Mouse (Mus musculus): ENCODE data around the gene Zfand5. TPM values are rescaled to one million over a fixed set of nuclear protein-coding genes. Genes with fewer than 3 reads are reported as not detected.
"Not testable (repeated sequence)": the region's sequence is repeated elsewhere in the genome, so short reads cannot be mapped to it uniquely, and the experiment has no call there.

The Zfand5 gene
- polyA plus RNA-seq, 1 experiment from 2014 or later, result 129 TPM

GRCm38 (mm10) chr19:21286421-21287097, 14.5 kb downstream of the Zfand5 start:
- ATAC-seq (ENCODE audit: insufficient number of reproducible peaks, insufficient read depth, low FRiP score, low read depth), result no peak
- no peak overlapping the region for H3K4me2 ChIP-seq (ENCODE audit: low read length)
- H3K27me3 ChIP-seq (ENCODE audit: control insufficient read depth, insufficient read depth, low read length), result no peaks in the 10 kb centered on the region
- WGBS, result 74% methylated on average over 3 of the region's 3 CpGs
- no peak overlapping the region for H3K9ac ChIP-seq (ENCODE audit: low read length)
- H3K9me3 ChIP-seq (ENCODE audit: control insufficient read depth, low read length), result peaks cover 10% of the 10 kb centered on the region; the same call in 1 of the 2 replicates
- no peaks in the 10 kb centered on the region; a peak in 1 of 4 replicates for H3K4me1 ChIP-seq (ENCODE audit: control insufficient read depth in 2 of 2, insufficient read depth in 2 of 2, low read length in 2 of 2)
- H3K27ac ChIP-seq (replicated peaks in 1 of 2; ENCODE audit: control insufficient read depth in 1 of 2, insufficient read depth in 1 of 2, low read depth in 2 of 2, low read length in 2 of 2), result no peak overlapping the region
- H3K4me3 ChIP-seq (ENCODE audit: control insufficient read depth in 1 of 2, insufficient read depth in 1 of 2, low read depth in 1 of 2, low read length in 2 of 2), result no peak overlapping the region
- peaks cover 30% of the 10 kb centered on the region for H3K36me3 ChIP-seq (ENCODE audit: control insufficient read depth, insufficient read depth, low read length)

- Histone ChIP-seq H3K4me2 (ENCODE audit: low read length) (no peak overlapping the region), H3K9me3 (ENCODE audit: control insufficient read depth, low read length) (no peaks in the 10 kb centered on the region), H3K4me3 (ENCODE audit: control insufficient read depth in 1 of 2, insufficient read depth in 1 of 2, low read depth in 1 of 2, low read length in 2 of 2) (no peak overlapping the region), H3K27me3 (ENCODE audit: control insufficient read depth, insufficient read depth, low read length) (no peaks in the 10 kb centered on the region), H3K27ac (replicated peaks in 1 of 2; ENCODE audit: control insufficient read depth in 1 of 2, insufficient read depth in 1 of 2, low read depth in 2 of 2, low read length in 2 of 2) (no peak overlapping the region), H3K4me1 (ENCODE audit: control insufficient read depth in 2 of 2, insufficient read depth in 2 of 2, low read length in 2 of 2) (peaks cover 0 to 7% of the 10 kb centered on the region in 2 experiments; a peak in 2 of 4 replicates), H3K9ac (ENCODE audit: low read length) (no peak overlapping the region), H3K36me3 (ENCODE audit: control insufficient read depth, insufficient read depth, low read length) (no peaks in the 10 kb centered on the region)
- WGBS, result 93% methylated on average over 4 of the region's 4 CpGs
- no peak for ATAC-seq (ENCODE audit: insufficient number of reproducible peaks, insufficient read depth, low FRiP score, low read depth)
Observed at GRCm38 (mm10) chr19:21297411-21297810, 25.3 kb downstream of the Zfand5 start.

GRCm38 (mm10) chr19:21301787-21302186, 29.7 kb downstream of the Zfand5 start:
- H3K4me3 ChIP-seq (ENCODE audit: control insufficient read depth in 1 of 2, insufficient read depth in 1 of 2, low read depth in 1 of 2, low read length in 2 of 2), result no peak overlapping the region
- H3K9ac ChIP-seq (ENCODE audit: low read length), result no peak overlapping the region
- ATAC-seq (ENCODE audit: insufficient number of reproducible peaks, insufficient read depth, low FRiP score, low read depth), result no peak
- peak overlapping the region; percentile 44 for H3K4me2 ChIP-seq (ENCODE audit: low read length)
- 17% methylated on average over 3 of the region's 3 CpGs for WGBS
- no peaks in the 10 kb centered on the region for H3K27me3 ChIP-seq (ENCODE audit: control insufficient read depth, insufficient read depth, low read length)
- no peaks in the 10 kb centered on the region for H3K36me3 ChIP-seq (ENCODE audit: control insufficient read depth, insufficient read depth, low read length)
- H3K4me1 ChIP-seq (ENCODE audit: control insufficient read depth in 2 of 2, insufficient read depth in 2 of 2, low read length in 2 of 2), result peaks cover 0 to 7% of the 10 kb centered on the region in 2 experiments; a peak in 2 of 4 replicates
- no peaks in the 10 kb centered on the region for H3K9me3 ChIP-seq (ENCODE audit: control insufficient read depth, low read length)
- no peak overlapping the region for H3K27ac ChIP-seq (replicated peaks in 1 of 2; ENCODE audit: control insufficient read depth in 1 of 2, insufficient read depth in 1 of 2, low read depth in 2 of 2, low read length in 2 of 2)

- Histone ChIP-seq H3K4me1 (ENCODE audit: control insufficient read depth in 2 of 2, insufficient read depth in 2 of 2, low read length in 2 of 2) (no peaks in the 10 kb centered on the region), H3K27me3 (ENCODE audit: control insufficient read depth, insufficient read depth, low read length) (no peaks in the 10 kb centered on the region), H3K4me2 (ENCODE audit: low read length) (no peak overlapping the region), H3K9me3 (ENCODE audit: control insufficient read depth, low read length) (no peaks in the 10 kb centered on the region), H3K4me3 (ENCODE audit: control insufficient read depth in 1 of 2, insufficient read depth in 1 of 2, low read depth in 1 of 2, low read length in 2 of 2) (no peak overlapping the region), H3K9ac (ENCODE audit: low read length) (no peak overlapping the region), H3K27ac (replicated peaks in 1 of 2; ENCODE audit: control insufficient read depth in 1 of 2, insufficient read depth in 1 of 2, low read depth in 2 of 2, low read length in 2 of 2) (no peak overlapping the region), H3K36me3 (ENCODE audit: control insufficient read depth, insufficient read depth, low read length) (no peaks in the 10 kb centered on the region)
- no peak for ATAC-seq (ENCODE audit: insufficient number of reproducible peaks, insufficient read depth, low FRiP score, low read depth)
- 82% methylated on average over 3 of the region's 3 CpGs for WGBS
Observed at GRCm38 (mm10) chr19:21307755-21308154, 35.7 kb downstream of the Zfand5 start.

DNA sequence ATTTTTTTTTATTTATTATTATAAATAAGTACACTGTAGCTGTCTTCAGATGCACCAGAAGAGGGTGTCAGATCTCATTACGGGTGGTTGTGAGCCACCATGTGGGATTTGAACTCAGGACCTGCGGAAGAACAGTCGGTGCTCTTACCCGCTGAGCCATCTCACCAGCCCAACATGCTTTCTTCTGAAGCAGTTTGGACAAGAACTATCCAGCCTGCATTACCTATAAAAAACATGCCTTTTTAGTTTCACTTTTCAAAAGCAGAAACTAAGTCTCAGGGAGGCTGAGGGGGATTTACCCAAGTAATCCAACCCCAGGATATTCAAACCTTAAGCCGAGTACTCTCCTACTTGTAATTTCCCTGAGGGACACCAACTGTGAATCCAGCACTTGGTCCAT, 38.3 kb downstream of the Zfand5 start:
- not testable (repeated sequence) for ATAC-seq (ENCODE audit: insufficient number of reproducible peaks, insufficient read depth, low FRiP score, low read depth); H3K4me2 ChIP-seq (ENCODE audit: low read length); H3K4me1 ChIP-seq (ENCODE audit: control insufficient read depth in 2 of 2, insufficient read depth in 2 of 2, low read length in 2 of 2); H3K36me3 ChIP-seq (ENCODE audit: control insufficient read depth, insufficient read depth, low read length); H3K4me3 ChIP-seq (ENCODE audit: control insufficient read depth in 1 of 2, insufficient read depth in 1 of 2, low read depth in 1 of 2, low read length in 2 of 2); H3K9me3 ChIP-seq (ENCODE audit: control insufficient read depth, low read length); H3K27ac ChIP-seq (replicated peaks in 1 of 2; ENCODE audit: control insufficient read depth in 1 of 2, insufficient read depth in 1 of 2, low read depth in 2 of 2, low read length in 2 of 2); H3K27me3 ChIP-seq (ENCODE audit: control insufficient read depth, insufficient read depth, low read length); H3K9ac ChIP-seq (ENCODE audit: low read length)
- WGBS, result 91% methylated on average over 5 of the region's 5 CpGs

DNA sequence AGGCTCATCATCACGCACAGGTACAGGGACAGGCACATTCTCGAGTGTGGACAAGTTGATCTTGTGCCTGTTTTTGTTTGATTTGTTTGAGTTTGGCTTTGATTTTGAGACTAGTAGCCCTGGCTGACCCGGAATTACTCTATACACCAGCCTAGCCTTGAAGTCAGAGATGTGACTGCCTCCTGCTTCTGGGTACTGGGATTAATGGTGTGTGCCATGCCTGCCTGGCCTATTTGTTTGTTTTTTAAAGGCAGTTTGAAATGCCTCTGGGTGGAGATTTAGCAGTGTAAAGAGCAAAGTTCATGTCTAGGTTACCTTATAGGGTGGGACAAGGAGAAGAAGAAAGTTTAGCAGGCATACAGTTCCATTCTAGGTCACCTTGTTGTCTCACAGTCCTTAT, 43.6 kb downstream of the Zfand5 start:
- Histone ChIP-seq H3K27ac (replicated peaks in 1 of 2; ENCODE audit: control insufficient read depth in 1 of 2, insufficient read depth in 1 of 2, low read depth in 2 of 2, low read length in 2 of 2) (no peak overlapping the region), H3K9me3 (ENCODE audit: control insufficient read depth, low read length) (no peaks in the 10 kb centered on the region), H3K4me3 (ENCODE audit: control insufficient read depth in 1 of 2, insufficient read depth in 1 of 2, low read depth in 1 of 2, low read length in 2 of 2) (no peak overlapping the region), H3K4me1 (ENCODE audit: control insufficient read depth in 2 of 2, insufficient read depth in 2 of 2, low read length in 2 of 2) (no peaks in the 10 kb centered on the region), H3K36me3 (ENCODE audit: control insufficient read depth, insufficient read depth, low read length) (no peaks in the 10 kb centered on the region), H3K27me3 (ENCODE audit: control insufficient read depth, insufficient read depth, low read length) (no peaks in the 10 kb centered on the region), H3K9ac (ENCODE audit: low read length) (no peak overlapping the region), H3K4me2 (ENCODE audit: low read length) (no peak overlapping the region)
- ATAC-seq (ENCODE audit: insufficient number of reproducible peaks, insufficient read depth, low FRiP score, low read depth), result no peak
- WGBS, result 84% methylated on average over 3 of the region's 3 CpGs

DNA sequence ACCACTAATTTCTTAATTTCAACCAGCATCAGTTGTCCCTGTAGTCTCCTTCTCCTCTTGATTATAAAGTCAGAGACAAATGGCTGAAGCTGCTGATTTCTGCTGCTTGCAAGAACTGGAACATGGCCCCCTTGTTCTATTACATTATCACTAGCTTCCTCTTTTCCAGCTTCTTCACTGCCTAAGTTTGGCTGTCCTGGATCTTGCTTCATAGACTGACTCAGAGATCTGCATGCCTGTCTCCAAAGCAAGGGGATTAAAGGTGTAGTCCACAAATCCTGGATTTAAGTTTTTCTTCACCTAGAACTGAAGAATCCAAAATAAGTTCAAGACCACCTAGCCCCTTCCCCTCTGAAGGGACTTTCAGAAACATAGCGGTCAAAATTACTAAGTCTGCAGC, 47.5 kb downstream of the Zfand5 start:
- H3K4me1 ChIP-seq (ENCODE audit: control insufficient read depth in 2 of 2, insufficient read depth in 2 of 2, low read length in 2 of 2), result no peaks in the 10 kb centered on the region
- H3K27ac ChIP-seq (replicated peaks in 1 of 2; ENCODE audit: control insufficient read depth in 1 of 2, insufficient read depth in 1 of 2, low read depth in 2 of 2, low read length in 2 of 2), result no peak overlapping the region
- H3K9me3 ChIP-seq (ENCODE audit: control insufficient read depth, low read length), result no peaks in the 10 kb centered on the region
- no peak overlapping the region for H3K9ac ChIP-seq (ENCODE audit: low read length)
- no peaks in the 10 kb centered on the region for H3K27me3 ChIP-seq (ENCODE audit: control insufficient read depth, insufficient read depth, low read length)
- ATAC-seq (ENCODE audit: insufficient number of reproducible peaks, insufficient read depth, low FRiP score, low read depth), result no peak
- no peak overlapping the region for H3K4me2 ChIP-seq (ENCODE audit: low read length)
- 91% methylated on average over 1 of the region's 1 CpGs for WGBS
- H3K4me3 ChIP-seq (ENCODE audit: control insufficient read depth in 1 of 2, insufficient read depth in 1 of 2, low read depth in 1 of 2, low read length in 2 of 2), result no peak overlapping the region
- no peaks in the 10 kb centered on the region for H3K36me3 ChIP-seq (ENCODE audit: control insufficient read depth, insufficient read depth, low read length)

GRCm38 (mm10) chr19:21325333-21325732, 53.3 kb downstream of the Zfand5 start:
- Histone ChIP-seq H3K4me2 (ENCODE audit: low read length) (no peak overlapping the region), H3K27ac (replicated peaks in 1 of 2; ENCODE audit: control insufficient read depth in 1 of 2, insufficient read depth in 1 of 2, low read depth in 2 of 2, low read length in 2 of 2) (no peak overlapping the region), H3K27me3 (ENCODE audit: control insufficient read depth, insufficient read depth, low read length) (no peaks in the 10 kb centered on the region), H3K4me3 (ENCODE audit: control insufficient read depth in 1 of 2, insufficient read depth in 1 of 2, low read depth in 1 of 2, low read length in 2 of 2) (no peak overlapping the region), H3K36me3 (ENCODE audit: control insufficient read depth, insufficient read depth, low read length) (no peaks in the 10 kb centered on the region), H3K9me3 (ENCODE audit: control insufficient read depth, low read length) (0 out of 2 replicates have a peak, but pooled peaks cover 5% of the 10 kb centered on the region), H3K4me1 (ENCODE audit: control insufficient read depth in 2 of 2, insufficient read depth in 2 of 2, low read length in 2 of 2) (peaks cover 0 to 3% of the 10 kb centered on the region in 2 experiments; a peak in 1 of 4 replicates), H3K9ac (ENCODE audit: low read length) (no peak overlapping the region)
- no peak for ATAC-seq (ENCODE audit: insufficient number of reproducible peaks, insufficient read depth, low FRiP score, low read depth)
- WGBS, result 79% methylated on average over 3 of the region's 3 CpGs

Data from heart, embryonic 14.5 days (tissue).